Mouse (Mus musculus) myocyte (in vitro differentiated cells): Measurements from ENCODE around the gene Krt23.

Experiments used
- CEBPB ChIP-seq: IDR thresholded peaks from 2 replicates; pipeline ENCODE4 v1.6.1; 2011; ENCODE audit warnings: mild to moderate bottlenecking, moderate library complexity; ENCODE audit not compliant: poor library complexity, insufficient read depth, severe bottlenecking
- E2F4 ChIP-seq: IDR thresholded peaks from one replicate; pipeline ENCODE4 v1.6.1; 2011; ENCODE audit warnings: mild to moderate bottlenecking, control low read depth, moderate library complexity; ENCODE audit not compliant: insufficient read depth
- MAX ChIP-seq: IDR thresholded peaks from one replicate; pipeline ENCODE4 v1.6.1; 2011; ENCODE audit warnings: low read depth, mild to moderate bottlenecking, control low read depth
- MYOD1 ChIP-seq, 3 experiments: IDR thresholded peaks; one replicate each; pipeline ENCODE4 v1.6.1; 2011; ENCODE audit warnings: control low read depth in 2 of 3, low read depth in 2 of 3, mild to moderate bottlenecking in 2 of 3, moderate library complexity in 1 of 3; ENCODE audit not compliant: insufficient read length in 2 of 3, control insufficient read depth in 1 of 3
- MYOG ChIP-seq, 3 experiments: IDR thresholded peaks; one replicate each; pipeline ENCODE4 v1.6.1; 2011; ENCODE audit warnings: control low read depth in 2 of 3, low read depth in 2 of 3, mild to moderate bottlenecking in 2 of 3; ENCODE audit not compliant: insufficient read length in 2 of 3, control insufficient read depth in 1 of 3, insufficient read depth in 1 of 3
- POLR2A ChIP-seq: IDR thresholded peaks from one replicate; pipeline ENCODE4 v1.6.1; 2011; ENCODE audit warnings: low read depth, mild to moderate bottlenecking, control low read depth, moderate library complexity; ENCODE audit not compliant: insufficient read length
- POLR2AphosphoS2 ChIP-seq: IDR thresholded peaks from one replicate; pipeline ENCODE4 v1.6.1; 2011; ENCODE audit warnings: low read depth, control low read depth; ENCODE audit not compliant: insufficient read length
- REST ChIP-seq: IDR thresholded peaks from one replicate; pipeline ENCODE4 v1.6.1; 2011; ENCODE audit warnings: mild to moderate bottlenecking, control low read depth, moderate library complexity; ENCODE audit not compliant: insufficient read depth, insufficient read length
- TCF12 ChIP-seq: IDR thresholded peaks from one replicate; pipeline ENCODE4 v1.6.1; 2011; ENCODE audit warnings: mild to moderate bottlenecking, control low read depth; ENCODE audit not compliant: poor library complexity, insufficient read depth, severe bottlenecking
- TCF3 ChIP-seq: IDR thresholded peaks from one replicate; pipeline ENCODE4 v1.6.1; 2011; ENCODE audit warnings: low read depth, control low read depth; ENCODE audit not compliant: insufficient read length
- USF1 ChIP-seq: IDR thresholded peaks from one replicate; pipeline ENCODE4 v1.6.1; 2011; ENCODE audit warnings: low read depth, mild to moderate bottlenecking, control low read depth, moderate library complexity

GRCm38 (mm10) chr11:99466316-99466715 is 26.6 kb downstream of the Krt23 start:
- TF ChIP-seq POLR2A (no peak), POLR2AphosphoS2 (no peak), REST (no peak), CEBPB (no peak), USF1 (no peak), MAX (no peak), TCF12 (no peak), MYOD1 (IDR thresholded peaks at IDR 0.05; ENCODE audit: control insufficient read depth in 1 of 3, insufficient read length in 2 of 3, low read depth in 2 of 3) (no peak), E2F4 (no peak), MYOG (IDR thresholded peaks at IDR 0.05; ENCODE audit: control insufficient read depth in 1 of 3, insufficient read depth in 1 of 3, insufficient read length in 2 of 3, low read depth in 2 of 3) (no peak), TCF3 (no peak)
